Mouse (Mus musculus): Measurements from ENCODE around the gene Myzap.

The Myzap gene

DNA sequence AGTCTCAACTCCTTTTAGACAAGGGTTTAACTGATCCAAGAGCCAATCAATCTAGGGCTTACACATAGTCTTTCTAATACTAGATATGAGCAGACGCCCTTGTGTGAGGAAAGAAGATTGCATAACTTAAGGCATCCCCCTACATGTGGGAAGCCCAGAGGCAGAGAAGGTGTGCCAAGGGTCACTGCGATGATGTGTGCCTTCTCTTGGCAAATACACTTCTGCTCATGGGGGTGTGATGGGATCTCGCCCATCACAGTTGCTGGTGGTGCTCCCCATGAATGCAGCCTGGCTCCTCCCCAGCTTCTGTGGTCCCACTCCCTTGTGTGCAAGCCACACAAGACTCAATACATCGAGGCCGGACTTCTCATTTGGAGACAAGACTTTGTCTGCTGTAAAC, 47.3 kb downstream of the Myzap start:
- DNase-seq (ENCODE audit: low read depth, low spot score), result no peak

DNA sequence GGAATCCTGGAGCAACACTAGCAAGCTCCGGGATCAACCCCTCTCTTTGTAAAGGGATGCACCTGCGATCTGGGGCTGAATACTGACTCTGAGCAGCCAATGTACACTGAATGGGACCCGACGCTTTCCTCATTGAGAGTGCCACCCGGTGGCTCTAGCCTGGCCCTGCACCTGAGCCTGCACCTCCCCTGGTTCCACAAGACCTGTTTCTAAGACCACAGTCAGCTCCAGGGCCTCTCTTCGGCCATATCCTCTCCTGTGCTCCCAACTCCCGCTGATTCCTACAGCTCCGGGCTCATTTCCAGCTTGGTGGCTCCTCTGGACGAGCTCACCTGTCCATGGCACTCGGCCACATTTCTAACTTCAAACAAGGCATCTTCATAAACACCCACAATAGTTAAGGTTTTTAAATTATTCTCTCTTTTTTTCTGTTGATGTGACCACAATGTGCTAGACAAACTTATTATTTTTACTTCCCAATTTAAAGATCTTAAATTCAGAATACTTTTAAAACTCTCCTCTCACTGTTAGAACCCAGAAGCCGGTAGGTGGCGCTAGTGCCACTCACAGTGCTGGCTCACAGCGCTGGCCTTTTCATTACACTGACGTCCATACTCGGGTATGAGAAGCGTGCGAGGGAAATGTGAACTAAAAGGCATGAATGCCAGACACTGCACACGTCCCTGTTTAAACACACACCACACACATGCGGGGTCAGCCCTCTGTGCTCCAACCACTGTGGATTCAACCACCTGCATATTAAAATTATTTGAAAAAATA, 48.5 kb downstream of the Myzap start:
- peak; percentile 79 for DNase-seq (ENCODE audit: low read depth, low spot score)

DNA sequence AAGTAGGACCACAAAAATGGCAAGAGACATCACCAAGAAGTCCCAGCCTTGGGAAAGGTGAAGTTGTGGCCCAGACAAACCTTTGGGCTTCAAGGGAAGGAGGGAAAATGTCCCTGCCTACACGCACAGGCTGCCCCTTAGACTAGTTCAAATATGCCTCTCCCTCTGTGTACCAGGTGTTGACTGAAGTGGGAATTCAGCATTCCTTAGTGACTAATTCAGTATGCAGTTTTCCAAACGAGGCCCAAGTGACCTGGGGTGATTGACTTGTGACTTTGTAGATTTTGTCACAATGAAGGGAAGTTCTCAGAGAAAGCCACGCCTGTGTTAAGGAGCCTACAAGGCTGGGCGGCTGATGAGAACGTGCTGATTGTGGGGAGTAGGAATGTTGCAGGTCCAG, 49.9 kb downstream of the Myzap start:
- DNase-seq (ENCODE audit: low read depth, low spot score), result no peak

DNA sequence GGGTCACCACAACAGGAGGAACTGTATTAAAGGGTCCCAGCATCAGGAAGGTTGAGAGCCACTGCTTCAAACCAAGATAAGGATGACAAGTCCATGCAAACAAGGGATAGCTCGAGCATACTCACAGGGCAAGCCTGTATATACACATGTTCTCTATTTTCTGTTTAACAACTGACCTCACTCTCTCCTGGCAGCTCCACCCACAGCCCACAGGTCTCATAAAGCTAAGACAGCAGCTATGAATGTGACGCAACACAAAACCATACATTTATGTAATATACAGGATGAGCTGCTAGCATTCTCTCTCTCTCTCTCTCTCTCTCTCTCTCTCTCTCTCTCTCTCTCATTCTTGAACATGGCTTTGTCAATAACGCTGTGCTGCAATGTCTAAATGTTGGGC, 51.4 kb downstream of the Myzap start:
- DNase-seq (ENCODE audit: low read depth, low spot score), result no peak

DNA sequence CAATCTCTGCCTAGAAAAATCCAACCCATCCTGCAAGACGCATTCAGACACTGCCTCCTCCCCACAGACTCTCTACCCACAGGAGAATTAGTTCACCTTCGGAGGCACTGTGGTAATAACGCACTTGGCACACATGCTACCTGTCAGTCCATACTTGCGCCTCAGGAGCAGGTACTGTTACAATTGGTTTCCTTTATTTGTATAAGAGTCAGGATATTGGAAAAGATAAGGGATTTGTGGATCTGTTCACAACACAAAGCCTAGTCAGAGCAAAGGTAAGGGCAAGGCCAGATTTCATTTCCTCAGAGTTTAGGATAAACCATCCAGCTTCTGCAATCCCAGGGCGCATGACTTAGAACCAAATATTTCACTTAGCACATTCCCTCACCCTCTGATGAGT, 56.4 kb downstream of the Myzap start:
- no peak for DNase-seq (ENCODE audit: low read depth, low spot score)

DNA sequence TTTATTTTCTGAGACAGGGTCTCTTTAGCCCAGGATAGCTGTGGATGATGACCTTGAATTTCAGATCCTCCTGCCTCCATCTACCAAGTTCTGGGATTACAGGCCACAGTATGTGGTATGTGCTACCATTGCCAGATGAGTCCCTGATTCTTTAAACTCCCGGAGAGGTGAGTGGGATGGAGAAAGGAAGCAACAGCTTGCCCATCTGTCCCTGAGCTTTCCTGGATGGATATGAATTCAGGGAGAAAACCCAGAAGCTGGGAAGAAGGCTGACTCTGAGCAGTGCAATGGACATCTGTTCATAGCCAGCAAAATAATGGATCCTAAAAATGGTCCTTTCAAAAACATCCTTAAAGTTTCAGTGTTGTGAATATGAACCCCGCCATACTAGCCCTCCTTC, 57.1 kb downstream of the Myzap start:
- DNase-seq (ENCODE audit: low read depth, low spot score), result peak; percentile 79

DNA sequence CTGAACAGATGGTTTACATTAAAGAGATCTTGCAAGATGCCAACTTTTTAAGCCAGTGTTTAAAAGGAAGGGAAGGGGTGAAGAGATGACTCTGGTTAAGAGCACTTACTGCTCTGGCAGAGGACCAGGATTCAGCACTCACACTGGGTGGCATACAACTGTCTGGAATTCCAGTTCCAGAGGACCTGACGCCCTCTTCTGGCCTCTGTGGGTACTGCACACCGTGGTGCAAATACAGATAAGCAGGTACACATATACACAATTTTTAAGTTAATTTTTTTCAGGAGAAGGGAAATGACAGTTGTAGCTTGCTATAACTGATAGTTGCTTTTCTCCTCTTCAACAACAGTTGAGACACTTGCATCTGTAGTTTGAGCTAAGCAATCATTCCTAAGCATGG, 62.2 kb downstream of the Myzap start:
- no peak for DNase-seq (ENCODE audit: low read depth, low spot score)

DNA sequence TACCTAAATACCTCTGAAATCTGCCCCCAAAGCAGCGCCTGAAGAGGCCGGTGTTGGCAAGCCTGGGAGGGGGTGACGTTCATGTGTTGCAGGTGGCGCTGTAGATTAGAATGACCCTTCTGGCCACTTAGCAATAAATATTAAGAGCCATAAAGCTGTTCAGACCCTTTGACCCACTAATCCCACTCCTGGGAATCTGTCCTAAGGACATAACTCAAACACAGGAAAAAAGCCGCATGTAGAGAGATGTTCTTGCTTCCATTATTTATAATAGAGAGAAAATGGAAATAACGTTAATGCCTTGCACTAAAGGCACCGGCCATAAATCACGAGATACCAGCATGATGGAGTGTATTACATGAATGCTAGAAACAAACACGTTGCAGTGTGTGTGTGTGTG, 64.7 kb downstream of the Myzap start:
- DNase-seq (ENCODE audit: low read depth, low spot score), result no peak

DNA sequence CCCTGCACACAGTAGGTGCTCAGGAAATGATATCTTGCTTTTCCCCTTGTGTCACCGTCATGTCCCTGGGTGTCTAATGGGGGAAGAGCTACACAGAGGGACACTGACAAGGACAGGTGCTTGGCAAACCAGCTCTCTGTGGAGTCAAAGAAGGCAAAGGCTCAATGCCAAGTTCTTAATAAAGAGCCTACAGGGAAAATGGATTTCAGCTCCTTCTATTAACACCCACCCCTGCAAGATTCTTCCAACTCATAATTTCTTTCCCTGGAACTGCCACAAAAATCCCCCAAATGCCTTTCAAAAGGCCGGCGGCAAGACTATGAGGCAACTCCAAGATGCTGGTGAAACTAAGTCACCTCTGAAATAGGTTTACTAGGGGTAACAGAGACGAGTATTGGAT, 68.3 kb downstream of the Myzap start:
- no peak for DNase-seq (ENCODE audit: low read depth, low spot score)

DNA sequence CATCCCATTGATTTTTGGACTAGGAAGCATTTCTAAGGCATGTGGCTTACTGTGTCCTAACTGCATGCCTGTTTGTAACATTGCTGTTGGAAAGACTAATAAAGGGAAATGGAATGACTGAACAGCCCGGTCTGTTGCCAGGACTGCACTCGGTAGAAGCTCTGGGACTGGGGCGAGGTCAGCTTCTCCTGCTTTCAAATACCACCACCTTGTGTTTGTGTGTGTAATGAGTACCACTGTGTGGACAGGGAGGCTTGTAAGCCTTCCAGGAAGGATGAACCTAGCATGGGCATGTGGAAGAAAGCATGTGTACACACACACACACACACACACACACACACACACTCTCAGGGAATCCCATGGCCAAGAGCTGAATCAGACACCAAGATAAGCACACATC, 72.3 kb downstream of the Myzap start:
- no peak for DNase-seq (ENCODE audit: low read depth, low spot score)

DNA sequence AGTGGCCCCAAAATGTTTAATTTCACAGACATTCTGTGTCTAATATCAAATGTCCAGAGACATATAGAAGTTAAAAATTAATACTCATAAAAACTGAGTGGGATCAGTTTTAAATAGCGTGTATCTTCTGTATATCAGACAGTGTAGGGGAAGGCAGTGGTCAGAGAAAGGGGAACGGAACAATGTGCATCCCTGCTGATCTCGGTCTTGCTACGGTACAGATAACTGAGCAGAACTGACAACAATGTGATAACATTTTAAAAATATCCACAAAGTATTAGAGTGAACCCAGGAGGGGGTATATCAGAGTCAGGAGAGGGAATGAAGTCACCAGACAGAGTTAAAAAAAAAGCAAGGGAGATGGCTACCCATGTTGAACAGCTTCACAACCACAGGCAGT, 74.7 kb downstream of the Myzap start:
- no peak for DNase-seq (ENCODE audit: low read depth, low spot score)

DNA sequence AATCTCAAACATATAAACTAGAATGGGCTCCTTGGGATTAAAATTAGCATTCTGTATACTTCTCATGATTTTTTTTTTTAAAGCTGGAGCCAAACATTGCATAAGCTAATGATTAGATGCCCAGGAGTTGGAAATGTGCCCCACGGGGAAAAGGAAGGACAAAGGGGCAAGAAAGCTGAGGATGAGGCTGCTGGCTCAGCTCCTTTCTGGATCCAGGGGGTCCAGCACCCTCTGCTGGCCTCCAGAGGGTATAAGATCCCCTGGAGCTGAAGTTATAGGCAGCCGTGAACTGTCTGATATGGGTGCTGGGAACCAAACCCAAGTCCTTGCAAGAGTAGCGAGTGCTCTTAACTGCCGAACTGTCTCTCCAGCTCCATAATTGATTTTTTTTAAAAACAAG, 76.3 kb downstream of the Myzap start:
- no peak for DNase-seq (ENCODE audit: low read depth, low spot score)

DNA sequence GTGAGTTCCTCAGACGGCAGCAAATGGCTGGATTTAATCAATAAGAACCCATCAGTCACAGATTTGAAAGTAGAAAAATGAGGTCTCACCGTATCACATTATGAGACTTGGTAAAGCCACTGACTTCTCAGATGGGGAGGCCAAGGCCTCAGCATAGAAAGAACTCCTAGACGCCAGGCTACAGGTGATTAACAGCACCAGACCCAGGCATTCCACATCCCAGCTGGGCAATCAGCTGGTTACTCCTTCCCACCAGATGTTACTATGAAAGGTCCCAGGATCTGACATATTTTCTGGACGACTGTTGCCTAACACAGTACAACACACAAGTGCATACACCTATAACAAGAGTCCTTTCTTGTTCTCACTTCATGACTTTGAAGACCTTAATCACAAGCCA, 78.6 kb downstream of the Myzap start:
- DNase-seq (ENCODE audit: low read depth, low spot score), result no peak

DNA sequence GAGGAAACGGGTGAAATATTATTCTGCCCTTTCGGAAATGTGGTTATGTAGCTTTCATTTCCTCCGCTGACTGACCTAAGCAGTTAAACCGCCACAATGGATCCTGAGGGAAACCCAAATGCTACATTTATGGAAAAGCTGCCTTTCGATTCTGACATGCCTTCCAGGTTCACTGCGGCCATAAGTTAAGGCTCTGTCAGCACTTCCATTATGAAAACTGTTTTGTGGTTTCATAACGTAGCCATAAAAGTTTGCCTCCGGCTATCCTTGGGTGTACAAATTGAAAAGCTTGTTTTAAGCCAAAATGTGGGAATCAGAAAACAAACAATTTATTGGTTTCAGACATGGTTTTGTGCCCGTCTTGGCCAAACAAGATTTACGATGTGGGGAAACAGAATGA, 79.3 kb downstream of the Myzap start:
- DNase-seq (ENCODE audit: low read depth, low spot score), result no peak

DNA sequence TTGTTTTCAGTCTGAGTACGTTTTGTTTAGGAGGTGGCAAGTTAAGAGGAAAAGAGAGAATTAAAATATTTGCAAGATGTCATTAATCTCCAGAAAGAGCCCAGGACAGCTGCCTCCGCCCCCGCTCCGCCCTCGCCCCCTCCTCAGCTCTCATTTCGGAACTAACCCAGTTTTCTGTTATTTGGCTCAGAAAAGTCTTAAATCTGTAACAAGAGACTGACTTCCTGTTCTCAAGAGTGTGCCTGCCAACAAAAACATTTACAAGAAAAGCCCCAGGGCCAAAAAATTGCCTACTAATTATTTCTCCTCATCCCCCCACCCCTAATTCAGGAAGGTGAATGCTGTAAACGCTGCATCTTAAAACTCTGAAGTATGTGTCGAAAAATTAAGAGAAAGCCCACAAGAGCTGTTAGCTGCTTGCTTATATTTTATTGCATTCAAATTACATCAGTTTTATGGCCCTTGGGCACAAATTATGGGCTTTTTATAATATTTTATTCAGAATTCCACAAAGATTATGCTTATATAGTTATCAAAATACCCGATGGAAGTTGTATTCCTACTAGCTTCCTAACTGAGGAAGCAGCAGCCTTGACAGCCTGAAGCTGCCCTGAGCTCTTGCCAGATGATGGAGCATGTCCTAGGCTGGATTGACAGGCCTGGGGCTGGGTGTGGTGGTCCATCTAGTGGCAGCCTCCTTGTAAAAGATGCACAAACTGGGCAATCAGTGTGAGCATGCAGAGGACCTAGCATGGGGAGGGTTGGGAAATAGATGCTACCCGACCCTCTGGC, 93.6 kb downstream of the Myzap start:
- peak; percentile 10 for DNase-seq (ENCODE audit: low read depth, low spot score)

DNA sequence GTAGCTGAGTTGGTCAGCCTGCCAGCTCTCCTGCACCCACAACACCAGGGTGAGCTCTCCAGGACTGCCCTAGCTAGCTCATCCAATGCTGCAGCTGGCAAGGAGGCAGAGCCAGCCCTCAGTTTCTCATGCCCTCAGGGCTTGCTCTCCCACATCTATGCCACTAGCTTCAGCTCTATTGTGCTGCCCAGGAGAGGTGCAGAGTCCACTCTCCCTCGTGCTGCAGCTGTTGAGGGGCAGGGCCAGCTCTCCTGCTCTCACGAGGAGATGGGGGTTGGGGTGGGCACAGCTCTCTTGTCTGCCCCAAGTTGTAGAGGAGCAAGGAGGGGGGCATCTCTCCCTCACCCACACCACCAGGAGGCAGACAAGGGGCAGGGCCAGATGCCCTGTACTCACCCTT, 95.5 kb downstream of the Myzap start:
- DNase-seq (ENCODE audit: low read depth, low spot score), result no peak

DNA sequence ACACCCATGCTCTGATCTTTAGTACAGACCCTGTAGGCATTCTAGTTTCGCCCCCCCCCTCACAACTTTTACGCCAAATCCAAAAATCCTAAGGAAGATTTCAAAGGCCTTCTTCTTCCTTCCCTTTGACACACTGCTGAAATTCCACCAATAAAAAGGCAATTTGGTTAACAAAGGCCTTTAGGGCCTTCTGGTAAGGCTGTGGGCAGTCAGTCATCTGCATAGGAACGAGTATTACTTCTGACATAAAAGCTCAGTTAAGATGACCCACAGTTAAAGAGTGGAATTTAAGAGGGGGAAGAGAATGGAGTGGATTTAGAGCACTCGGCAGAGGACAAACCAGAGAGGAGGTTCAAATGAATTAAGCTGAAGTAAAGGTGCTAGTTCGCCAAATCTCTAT, 98.4 kb downstream of the Myzap start:
- no peak for DNase-seq (ENCODE audit: low read depth, low spot score)

DNA sequence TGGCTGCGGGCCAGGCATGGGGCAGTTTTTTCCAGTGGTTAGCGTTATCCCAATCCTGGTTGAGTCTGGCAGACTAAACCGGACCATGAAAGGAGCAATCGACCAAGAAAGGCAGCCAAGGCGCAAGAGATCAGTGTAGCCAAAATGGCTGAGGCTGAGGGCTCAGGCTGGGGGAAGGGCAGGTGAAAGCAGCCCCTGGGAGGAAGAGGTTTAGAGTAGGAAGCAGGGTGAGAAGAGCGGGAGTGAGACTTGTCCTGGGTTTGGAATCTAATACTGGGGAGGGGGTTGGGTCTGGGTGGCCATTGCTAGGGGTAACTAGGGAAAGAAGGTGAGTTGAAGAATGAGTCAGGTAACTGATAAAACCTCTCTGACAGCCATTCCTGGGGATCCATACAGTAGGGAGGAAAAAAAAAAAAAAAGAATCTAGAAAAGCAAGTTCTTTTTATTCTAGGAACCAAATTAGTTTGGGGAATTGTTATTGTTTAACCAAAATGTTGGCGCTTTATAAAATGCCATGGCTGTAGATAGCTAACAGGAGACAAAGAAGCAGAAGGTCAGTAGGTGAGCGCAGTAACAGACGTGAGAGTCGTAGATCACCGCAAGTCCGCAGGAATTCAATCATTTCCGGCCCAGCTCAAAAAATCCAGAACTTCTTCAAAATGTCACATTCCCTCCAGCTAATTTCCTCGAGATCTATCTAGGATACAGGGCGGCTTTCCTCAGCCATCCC, 99.7 kb downstream of the Myzap start:
- no peak for DNase-seq (ENCODE audit: low read depth, low spot score)

DNA sequence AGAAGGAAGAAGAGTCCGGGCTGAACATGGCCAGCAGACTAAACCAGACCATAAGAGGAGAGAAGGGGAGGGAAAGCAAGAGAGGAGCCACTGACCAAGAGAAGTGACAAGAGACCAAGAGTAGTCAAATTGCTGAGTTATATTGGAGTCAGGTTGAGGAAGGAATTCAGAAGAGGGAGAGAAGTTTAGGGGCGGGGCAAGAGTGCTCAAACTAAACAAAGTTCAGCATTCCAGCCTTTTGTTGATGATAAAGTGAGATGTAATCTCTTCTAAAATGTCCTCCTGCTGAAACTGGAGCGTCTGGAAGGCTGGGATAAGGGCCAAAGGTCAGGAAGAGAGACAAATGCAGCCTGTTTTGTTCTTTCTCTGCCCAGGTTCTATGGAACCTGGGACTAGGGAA, 102.1 kb downstream of the Myzap start:
- DNase-seq (ENCODE audit: low read depth, low spot score), result no peak

DNA sequence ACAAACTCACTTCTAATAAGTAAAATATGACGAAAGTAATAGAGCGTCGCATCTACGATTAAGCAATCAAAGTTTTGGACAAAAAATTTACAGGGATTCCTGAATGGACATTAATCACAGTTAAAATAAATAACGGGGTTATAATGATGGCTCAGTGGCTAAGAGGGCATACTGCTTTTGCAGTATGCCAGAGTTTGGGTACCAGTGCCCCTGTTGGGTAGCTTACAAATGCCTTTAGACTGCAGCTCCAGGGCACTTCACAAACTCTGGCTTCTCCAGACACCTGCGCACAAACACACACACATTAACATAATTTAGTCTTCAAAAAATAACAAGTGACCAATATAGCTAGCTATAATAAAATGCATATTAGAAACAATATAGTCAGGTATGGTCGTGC, 106.0 kb downstream of the Myzap start:
- no peak for DNase-seq (ENCODE audit: low read depth, low spot score)

DNA sequence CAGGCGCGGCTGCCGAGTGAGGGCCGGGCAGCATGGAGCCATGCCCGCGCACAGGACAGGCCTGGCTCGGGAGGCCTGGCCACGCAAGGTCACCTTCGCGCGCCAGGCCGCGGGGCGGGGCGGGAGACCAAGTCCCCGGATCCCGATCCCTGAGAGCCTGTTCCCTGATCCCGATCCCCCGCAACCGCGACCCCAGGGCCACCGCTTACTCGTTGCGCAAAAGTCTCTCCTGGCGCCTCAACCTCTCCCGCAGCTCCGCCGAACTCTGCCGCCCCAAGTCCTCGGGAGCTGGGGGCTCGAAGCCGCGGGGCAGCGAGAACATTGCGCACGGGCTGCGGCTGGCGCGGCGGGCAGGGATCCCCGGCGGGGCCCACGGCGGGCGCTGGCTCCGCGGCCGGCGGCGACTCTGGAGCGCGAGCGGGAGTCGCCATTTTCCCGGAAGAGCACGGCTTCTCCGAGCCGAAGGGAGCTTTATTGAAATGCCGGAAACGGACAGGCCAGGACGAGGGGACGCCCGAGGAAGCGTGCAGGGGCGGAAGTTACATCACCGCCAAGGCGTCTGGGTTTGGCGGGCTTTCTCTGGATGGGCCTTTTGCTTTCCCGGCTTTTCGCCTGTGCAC, 106.6 kb downstream of the Myzap start, which contains the start of gene Polr2m:
TSS of gene Polr2m (minus strand) at position 461 of the 620 bp plus-strand sequence.
- DNase-seq (ENCODE audit: low read depth, low spot score), result peak; percentile 98

DNA sequence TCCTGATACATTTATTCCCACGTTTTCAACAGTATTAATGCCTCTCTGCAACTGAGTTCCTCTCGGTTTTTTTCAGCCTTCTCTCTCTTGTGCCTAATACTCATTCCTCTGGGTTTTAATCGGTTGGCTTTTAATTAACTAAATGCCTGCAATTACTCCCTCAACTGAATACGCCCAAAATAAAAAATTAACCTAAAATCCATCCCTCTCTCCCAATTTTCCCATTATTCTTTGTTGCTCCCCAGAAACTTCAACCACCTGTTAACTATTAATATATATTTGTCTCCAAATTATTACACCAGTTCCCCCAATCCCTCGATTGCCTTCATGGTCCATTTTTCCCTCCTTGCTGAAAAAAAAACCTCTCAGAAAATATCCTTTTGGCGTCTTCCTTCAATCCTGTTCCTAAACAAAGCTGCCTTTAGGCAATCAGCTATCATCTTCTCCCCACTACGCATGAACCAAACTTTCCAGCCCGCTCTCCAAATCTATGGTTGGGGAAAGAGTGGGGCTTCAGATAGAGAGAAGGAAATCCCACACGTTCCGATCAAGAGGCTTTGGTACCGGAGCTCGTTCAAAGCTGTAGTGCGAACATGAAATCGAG, 107.2 kb downstream of the Myzap start:
- no peak for DNase-seq (ENCODE audit: low read depth, low spot score)

All from brain, adult 2 months (tissue).